Mouse (Mus musculus) testis, postnatal 14 days (tissue): ENCODE results near the gene Senp1.

Source experiments
- DNase-seq: peaks from one replicate; pipeline ENCODE4 v3.0.0; 2021; ENCODE audit warnings: low spot score

The Senp1 gene

DNA sequence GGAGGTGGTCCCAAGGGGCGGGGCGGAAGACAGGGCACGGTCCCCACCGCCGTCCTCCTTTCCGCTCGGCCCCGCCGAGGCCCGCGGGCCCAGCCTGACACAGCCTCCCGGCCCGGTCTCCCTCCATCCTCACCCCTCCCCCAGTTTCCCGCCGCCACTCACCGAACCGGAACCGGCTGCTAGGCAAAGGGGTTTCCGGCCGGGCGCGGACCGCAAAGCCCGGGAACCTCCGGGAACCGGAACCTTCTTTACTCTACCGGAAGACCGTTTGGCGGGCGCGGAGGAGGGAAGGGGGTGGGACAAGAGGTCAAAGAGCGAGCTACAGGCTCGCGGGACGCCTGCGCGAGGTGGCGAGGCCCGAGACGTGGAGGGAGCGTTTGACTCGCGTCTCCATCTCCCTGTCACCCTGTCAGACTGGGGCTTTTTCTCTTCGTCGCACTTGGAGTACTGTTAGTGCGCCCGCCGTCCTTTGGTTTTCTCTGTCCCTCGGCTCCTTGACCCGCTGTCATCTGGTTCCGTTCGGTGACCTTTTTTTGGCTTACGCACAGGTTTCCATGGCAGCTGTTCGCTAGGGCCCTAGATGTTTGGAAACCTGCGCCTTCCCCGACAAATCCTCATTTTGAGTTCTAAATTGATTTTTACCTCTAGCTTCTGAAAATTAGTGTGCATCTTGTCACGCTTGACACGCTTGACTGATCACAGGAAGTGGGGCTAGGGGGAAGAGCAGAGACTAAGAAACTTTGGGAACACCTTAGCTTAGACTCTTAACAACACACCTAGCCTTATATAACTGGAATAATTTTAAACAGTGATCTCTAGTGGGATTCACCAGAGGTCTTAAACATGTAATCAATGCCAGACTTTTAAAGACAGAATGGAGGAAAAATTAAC, at the start of gene Senp1:
Senp1 (minus strand) TSS at position 624 of the 891 bp plus-strand sequence.
- DNase-seq: peak; percentile 92

GRCm38 (mm10) chr15:98142515-98142914, 49.0 kb upstream of the Senp1 start:
- DNase-seq: no peak

- no peak for DNase-seq
Observed at GRCm38 (mm10) chr15:98140809-98141208, 47.3 kb upstream of the Senp1 start.

DNA sequence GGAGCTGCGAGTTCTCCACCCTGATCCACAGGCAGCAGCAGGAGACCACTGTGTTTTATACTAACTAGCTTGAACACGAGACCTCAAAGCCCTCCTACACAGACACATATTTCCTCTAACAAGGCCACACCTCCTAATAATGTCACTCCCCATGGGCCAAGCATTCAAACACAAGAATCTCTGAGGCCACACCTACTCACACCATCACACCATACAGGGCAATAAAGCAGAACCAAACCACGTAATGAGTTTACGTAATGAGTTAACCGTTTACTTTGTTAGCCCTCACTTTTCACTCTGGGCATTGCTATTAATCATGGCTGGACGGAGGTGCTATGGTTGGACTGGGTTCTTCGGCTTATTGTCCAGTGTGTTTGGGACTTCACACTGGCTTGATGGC, 46.2 kb upstream of the Senp1 start:
- no peak for DNase-seq

- DNase-seq: no peak
Observed at GRCm38 (mm10) chr15:98136871-98137270, 43.3 kb upstream of the Senp1 start.

DNA sequence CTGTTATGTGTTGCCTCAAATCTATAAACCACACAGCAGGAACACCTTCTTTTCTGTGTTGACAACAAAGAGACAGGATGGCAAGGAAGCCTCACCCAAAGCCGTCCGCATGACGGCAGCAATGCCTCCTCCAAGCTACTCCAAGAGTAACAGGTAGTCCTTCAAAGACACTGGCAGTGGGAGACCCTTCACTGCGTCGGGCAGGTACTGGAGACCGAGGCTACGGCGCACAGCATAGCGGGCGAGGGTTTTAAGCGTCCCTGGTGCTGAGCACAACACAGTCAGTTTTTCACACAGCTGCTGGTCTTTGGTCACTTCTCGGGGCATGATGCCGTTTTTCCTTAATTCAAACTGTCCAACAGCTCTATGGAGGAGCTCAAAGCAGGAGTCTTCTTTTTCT, 42.1 kb upstream of the Senp1 start:
- DNase-seq: no peak

GRCm38 (mm10) chr15:98134666-98135065, 41.1 kb upstream of the Senp1 start:
- DNase-seq: no peak

GRCm38 (mm10) chr15:98134034-98134433, 40.5 kb upstream of the Senp1 start:
- DNase-seq: no peak

- DNase-seq: no peak
Observed at GRCm38 (mm10) chr15:98133471-98133870, 39.9 kb upstream of the Senp1 start.

DNA sequence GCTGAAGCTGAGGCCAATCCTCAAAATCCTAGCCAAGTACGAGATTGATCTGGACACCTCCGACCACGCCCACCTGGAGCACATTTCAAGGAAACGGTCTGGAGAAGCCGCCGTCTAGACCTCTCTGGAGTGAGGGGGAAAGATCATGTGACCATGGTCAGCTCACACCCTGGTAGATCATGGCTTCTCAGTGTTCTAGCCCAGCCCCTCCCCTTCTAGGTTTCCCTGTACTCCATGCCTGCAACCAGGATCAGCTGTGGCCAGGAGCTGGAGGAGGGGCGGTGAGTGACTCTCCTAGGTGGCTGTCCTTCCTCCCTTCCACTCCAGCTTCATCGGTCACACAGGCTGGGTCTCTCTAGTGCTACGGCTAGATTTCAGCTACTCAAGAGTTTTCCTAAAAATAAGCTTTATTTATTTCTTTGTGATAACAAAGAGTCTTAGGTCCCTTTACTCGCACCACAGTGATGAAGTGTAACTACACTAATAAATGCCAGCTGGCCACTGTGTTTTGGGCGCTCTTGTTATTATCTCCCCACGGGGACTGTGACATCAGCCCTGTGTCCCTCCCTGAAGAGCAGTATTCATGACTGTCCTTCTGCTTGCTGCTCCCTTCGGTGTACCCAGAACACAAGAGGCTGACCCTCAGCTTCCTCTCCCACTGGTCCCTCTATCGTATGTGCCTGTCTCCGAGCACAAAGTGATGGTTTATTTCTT, 38.6 kb upstream of the Senp1 start:
- DNase-seq: no peak

GRCm38 (mm10) chr15:98131451-98131850, 37.9 kb upstream of the Senp1 start:
- DNase-seq: no peak

DNA sequence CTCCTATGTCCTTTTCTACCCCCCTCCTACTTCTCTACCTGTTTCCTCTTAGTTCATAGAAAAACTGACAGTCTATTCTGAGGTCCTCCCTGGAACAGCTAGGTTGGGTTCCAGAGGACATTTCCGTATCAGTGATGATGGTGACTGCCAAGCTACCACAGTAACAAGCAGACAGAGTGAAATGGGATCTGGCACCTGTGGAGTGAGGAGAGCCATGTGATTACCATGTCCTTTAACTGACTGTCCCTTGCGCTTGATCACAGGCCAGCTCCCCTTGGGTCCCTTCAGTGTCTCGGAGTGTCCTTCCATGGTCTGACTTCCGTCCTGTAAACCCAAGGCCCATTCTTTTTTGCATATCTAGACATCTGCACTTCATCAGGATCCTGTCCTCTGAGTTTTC, 37.5 kb upstream of the Senp1 start:
- no peak for DNase-seq

DNA sequence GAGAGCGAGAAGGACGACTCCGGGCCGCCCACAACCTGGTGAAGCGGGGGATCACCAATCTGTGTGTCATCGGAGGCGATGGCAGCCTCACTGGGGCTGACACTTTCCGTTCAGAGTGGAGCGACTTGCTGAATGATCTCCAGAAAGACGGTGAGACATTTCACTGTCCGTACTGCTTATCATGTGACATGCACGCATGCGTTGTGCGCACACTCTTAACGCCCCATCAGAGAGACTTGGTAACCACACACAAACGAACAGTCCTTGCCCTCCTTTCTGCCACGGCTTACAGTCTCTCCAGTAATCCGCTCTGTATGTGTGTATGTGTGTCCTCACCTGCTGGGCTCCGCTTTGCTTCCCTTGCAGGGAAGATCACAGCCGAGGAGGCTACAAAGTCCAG, 27.3 kb upstream of the Senp1 start:
- no peak for DNase-seq

- DNase-seq: no peak
Observed at GRCm38 (mm10) chr15:98119363-98119762, 25.8 kb upstream of the Senp1 start.

DNA sequence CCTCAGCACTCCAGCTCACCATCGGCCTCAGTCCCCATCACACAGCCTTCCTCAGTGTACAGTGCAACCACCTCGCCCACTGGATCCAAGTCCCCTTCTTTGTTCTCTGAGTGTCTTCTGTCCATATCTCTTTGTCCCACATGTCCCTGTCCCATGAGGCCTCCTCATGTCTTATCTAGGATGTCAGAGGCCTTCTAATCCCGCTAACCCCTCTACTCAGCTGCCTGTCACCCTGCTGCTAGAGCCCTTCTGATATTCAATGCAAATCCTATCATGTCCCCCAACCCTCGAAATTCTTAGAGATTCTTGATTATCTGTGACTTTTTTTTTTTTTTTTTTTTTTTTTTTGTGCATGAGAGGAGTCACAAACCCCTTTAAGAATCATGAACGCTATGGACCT, 22.7 kb upstream of the Senp1 start:
- no peak for DNase-seq

- no peak for DNase-seq
Observed at GRCm38 (mm10) chr15:98115779-98116163, 22.2 kb upstream of the Senp1 start.

- DNase-seq: no peak
Observed at GRCm38 (mm10) chr15:98114852-98115778, 21.6 kb upstream of the Senp1 start.

GRCm38 (mm10) chr15:98114098-98114851, 20.7 kb upstream of the Senp1 start:
- DNase-seq: no peak

DNA sequence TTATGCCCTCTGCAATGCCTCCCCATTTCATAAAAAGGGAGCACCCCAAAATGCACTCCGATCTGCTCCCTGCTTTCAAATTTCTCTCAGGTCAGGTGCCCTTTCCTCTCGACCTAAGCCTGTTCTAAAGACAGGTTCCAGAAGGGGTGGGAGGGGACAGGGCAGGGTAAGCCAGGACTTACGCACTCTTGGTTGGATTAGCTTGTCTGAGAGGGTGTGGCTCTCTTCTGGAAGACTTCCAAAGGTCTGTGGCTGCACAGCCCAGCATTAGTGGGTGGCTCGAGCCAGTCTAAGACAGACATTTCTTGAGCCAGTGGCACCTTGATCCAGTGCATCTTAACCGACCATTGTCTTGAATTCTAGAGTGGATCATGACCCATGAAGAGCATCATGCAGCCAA, 18.2 kb upstream of the Senp1 start:
- no peak for DNase-seq

- peak; percentile 84 for DNase-seq
Observed at GRCm38 (mm10) chr15:98108297-98109152, 15.0 kb upstream of the Senp1 start.
